Mouse (Mus musculus) gonadal fat pad, adult 2 months (tissue): ENCODE measurements at regions not wholly inside any gene's neighbourhood (a gene's known extent, or its start where the extent isn't known, plus 50 kb on each side); places are given as distances from the start of the nearest gene placed in this dataset.
"Not testable (repeated sequence)": the region's sequence is repeated elsewhere in the genome, so short reads cannot be mapped to it uniquely, and the experiment has no call there.

Experiments
- DNase-seq: peaks from one replicate; pipeline ENCODE4 v3.0.0-alpha.2; 2012; ENCODE audit warnings: low read depth

DNA sequence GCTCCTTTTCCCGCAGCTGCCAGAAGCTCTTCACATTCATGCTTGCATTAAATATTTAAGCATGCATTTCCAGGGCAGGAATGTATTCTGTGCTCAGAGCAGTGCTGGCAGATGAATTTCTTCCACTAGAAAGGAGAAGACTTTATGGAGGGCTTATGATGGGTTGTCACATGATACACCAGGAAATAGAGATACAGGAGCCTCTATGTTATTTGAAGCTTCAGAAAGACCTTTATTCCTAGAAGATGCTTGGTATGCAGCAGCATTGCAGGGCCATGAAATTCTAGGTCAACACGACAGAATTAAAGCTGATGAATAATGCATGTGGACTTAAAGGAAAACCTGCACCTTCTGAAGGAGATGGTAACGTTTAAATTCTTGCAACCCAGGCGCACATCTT lies 212.1 kb downstream of the Adgrg6 start:
- DNase-seq, result no peak

DNA sequence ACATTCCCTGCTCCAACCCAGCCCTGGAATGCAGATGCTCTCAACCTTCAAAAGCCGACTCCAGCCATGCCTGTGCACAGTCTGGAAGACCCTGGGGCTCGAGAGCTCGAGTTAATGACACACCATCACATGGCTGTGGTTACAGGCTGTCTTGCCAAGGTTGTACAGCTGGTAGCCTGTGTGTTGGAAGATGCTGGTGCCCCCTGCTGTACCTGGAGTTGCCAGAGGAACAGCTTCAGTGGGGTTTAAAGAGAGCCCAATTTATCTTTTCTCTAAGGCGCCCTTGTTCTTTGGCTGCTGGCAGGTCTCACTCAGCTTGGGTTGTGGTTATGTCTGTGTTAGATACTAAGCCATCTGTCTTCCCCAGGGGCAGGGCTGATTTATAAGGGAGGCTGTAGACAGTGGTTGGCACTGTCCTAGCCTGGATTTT lies 212.8 kb downstream of the Adgrg6 start:
- no peak for DNase-seq

DNA sequence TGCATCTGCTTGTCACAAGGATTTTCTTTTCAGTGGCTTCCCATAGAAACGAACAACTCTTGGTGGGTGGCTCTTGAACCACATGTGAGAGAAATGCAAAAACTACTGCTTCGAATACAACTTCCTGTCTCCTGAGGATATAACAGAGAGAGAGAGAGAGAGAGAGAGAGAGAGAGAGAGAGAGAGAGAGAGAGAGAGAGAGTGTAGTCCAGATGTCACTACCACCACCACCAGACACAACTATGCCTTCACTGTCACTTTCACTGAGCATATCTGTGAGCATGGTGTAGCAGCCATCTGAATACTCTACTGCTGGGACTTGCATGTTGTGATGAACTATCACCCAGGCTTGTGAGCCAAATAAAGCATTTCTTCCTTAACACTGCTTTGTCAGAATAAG lies 216.6 kb downstream of the Adgrg6 start:
- DNase-seq, result no peak

DNA sequence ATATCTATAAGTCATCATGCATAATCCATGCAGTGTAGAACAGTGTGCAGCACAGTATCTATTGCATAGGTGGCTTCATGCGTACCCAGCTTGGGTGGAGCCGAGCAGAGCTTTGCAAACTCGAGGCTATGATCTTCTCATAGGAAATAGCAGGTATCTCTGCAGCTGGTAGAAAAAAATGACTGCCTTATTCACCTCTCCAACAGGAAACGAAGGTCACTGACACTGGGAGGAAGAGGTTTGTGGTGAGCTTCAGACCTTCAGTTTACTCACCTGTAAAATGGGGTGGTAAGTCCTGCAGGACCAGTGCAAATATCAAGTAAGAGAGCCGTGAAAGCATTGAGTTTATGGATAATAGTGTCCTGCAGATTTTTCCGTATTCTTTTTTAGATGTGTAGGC lies 219.2 kb downstream of the Adgrg6 start:
- DNase-seq, result no peak

DNA sequence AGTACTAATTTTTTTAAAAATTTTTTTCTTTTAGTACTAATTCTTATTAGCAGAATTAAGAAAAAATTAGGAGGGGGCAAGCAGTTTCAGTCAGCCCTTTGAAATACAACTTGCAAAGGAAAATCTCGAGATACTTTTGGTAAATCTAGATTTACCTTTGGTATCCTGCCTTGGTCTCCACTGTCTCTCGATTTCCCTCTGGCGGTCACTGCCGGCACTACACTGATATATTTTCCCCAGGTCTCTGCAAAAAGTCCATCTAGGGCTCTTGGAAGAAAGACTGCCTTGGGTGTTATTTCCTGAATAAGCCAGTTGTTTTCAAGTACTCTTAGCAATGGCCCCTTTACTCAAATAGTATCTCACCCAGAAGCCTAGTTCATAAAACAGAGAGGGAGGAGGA lies 224.0 kb downstream of the Adgrg6 start:
- DNase-seq, result no peak

DNA sequence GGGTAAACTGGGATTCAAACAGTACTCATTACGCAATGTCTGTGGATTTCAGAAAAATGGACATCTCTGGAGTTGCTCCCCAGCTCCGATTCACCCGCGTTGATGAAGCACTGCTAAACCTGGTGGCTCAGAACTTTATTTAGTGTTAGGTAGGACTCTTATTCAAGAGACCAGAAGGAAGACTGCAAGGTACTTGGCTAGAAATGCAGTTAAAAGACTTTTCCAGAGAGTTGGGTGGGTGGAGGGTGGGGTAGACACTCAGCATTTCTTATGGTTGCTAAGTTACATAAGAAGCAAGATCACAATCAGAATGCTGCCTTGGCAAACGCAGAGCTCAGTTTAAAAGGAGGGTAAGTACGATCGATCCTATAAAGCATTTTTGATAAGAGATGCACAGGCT lies 230.2 kb downstream of the Adgrg6 start:
- DNase-seq, result no peak

DNA sequence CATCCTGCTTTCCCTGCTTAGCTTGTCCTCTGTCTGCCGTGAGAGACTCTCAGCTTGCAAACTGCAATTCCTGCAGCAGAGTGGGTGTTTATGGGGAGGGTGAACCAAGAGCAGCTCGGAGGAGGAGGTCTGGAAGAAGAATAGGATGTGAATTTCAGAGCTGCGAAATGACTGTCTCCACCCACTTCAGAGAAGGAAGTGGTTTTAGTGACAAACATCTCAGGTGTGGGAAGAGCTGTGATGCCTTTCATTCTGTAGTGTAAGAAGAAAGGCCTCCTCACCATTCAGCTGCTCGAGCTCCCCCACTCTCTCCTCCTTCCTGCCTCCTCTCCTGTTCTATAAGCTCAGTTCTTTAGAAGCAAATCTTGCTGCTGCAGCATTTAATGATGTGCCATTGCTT lies 230.9 kb downstream of the Adgrg6 start:
- no peak for DNase-seq

DNA sequence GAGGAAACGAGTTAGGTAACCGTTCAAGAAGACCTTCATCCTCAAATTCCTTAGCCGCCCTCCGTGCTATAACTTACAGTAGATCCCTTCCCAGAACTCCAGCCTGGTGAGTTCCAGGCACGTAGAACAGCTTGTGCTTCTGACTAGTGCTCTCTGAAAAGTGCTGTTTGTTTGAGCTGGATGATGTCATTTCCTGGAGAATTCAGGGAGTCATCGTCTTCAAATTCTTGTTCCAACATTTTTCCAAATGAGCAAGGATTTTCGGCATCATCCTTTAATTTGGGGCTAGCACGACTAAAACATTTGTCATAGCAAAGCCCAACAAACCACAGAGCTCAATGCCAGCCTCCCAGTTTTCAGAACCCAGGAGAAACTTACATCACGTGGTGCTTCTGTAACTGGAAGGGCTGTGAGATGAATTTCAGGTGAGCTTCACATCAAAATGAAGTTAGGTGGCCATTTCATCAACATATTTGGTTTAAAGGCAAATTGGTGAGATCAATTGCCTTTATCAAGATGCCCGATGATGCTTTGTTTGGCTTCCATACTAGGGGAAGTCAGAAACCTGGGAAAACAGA lies 231.4 kb downstream of the Adgrg6 start:
- DNase-seq, result no peak

DNA sequence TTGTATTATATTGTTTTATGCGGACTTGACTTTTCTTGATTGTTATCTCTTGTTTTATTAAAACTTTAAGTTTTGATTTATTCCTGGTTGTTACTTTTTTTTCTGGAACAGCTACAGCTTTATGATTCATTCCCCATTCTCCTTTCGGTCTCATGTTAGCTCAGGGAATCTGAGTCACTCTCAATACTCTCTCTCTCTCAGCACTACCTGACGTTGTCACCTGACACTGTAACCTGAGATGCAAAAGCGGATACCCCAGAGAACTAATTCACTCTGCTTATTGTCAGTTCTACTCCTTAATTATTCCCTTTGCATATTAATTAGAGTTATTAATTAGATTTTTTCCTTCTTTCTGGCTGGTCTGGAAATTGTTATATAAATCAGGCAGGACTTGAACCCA lies 232.5 kb downstream of the Adgrg6 start:
- no peak for DNase-seq

DNA sequence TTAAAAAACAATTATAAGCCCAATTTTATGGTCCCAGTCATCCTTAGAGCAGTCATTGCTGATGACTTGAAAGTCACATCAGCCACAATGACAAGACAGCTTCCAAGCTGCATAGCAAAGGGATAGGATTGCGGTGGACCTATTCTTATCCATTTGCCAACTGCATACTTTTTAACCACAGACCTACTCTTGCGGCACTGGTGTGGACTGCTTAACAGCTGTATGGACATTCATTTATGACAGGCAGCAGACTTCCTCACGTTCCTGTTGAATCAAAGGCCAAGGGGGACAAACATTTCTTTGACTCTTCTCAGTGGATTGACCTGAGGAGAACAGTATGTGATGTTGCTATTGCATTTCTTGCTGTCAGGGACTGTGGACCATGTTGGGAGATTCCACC lies 233.5 kb downstream of the Adgrg6 start:
- DNase-seq, result no peak

DNA sequence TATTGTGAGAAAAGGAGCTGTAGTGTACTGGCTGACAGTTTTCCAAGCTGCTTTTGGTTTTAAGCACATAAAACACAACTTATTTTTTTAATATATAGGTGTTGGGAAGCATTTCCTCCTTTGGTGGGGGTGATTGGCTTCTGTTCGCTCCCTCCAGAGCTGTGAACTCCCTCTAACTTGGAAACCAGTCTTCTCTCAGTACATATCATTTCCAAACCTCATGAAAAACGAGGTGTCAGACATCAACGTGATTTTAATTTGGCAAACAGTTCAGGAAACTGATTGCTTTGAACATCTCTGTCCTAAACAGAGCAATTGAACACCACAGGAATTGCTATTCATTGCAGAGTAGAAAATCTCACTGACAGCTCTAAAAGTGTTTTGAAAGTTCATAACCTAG lies 238.6 kb downstream of the Adgrg6 start:
- DNase-seq, result no peak

DNA sequence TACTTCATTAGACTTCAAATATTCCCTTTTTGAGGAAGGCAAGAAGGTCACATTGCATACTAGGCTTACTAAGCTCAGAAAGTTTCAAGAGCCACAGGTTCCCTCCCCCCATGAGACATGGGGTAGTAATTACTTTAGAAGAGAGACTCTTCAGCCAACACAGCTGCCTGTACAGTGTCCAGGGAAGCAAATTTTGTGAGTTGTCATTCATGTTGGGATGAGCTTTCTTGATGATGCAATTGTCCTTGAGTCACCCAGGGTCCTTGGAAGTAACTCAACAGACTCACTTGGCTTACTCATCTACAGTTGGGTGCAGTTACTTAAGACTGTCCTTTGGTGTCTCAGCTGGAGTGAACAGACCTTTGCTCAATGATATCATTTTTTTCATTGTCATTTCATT lies 242.0 kb downstream of the Adgrg6 start:
- no peak for DNase-seq

DNA sequence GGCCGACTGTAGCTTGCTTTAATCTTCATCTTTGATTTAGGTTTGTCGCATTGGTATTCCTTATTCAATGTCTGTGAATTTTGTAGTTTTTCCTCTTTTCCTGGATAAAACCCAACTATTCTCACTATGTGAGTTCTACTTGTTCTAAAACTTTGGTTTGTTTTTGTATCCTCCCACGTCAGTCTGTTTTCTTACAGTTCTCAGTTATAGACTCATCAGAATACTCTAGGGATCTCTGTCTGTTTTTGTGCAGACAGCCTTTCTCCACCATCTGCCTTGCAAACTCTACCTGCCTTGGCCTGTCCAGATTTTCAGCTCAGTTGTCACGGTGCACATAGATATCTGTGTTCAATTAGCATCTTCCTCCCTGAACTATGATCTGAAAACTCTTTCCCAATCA lies 249.3 kb downstream of the Adgrg6 start:
- DNase-seq, result no peak

DNA sequence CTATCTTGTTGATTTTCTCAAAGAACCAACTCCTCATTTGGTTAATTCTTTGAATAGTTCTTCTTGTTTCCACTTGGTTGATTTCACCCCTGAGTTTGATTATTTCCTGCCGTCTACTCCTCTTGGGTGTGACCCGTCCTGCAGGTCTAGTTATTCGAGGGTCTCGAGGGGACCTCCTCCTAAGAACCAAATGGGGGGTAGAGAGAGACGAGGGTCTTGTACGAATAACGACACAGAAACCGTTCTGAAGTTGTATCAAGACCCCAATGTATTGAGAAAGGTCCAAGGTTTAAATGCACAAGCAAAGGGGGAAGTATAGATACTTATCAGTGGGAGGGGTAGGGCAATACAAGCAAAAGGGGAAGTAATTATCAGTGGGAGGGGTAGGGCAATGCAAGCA lies 252.8 kb downstream of the Adgrg6 start:
- not testable (repeated sequence) for DNase-seq

DNA sequence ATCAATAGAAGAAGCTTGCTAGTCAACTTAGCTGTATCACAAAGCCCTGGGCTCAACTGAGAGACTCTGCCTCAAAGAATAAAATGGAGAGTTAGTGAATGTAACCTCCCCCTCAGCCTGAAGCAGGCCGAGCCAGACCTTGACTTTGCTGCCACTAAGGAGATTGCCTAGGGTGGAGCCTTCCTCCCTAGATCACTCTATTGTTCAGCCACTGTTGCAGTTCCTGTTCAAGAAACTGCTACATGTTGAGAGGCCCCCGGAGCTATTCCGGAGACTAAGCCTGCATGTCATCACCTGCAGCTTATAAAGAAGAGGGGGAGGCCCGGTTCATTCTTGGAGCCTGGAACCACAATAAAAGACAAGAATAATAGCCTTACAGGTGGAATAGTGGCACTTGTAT lies 257.9 kb downstream of the Adgrg6 start:
- DNase-seq, result no peak

DNA sequence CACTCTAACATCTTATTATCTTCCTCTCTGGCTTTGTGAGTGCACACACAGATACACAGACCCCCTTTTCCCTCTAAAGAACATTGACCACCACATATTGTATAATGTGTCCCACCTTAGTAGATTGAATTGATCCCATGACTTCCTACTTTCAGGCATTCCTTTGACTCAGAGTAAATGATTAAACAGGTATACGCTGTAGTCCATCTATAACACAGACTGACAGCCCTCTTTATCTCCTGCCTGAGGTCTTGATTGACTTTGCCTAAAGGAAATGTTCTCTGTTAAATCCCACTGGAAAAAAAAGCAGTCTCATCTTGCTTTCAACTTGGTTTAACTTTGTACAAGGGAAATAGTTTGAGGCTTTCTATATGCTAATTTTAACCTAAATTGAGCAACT lies 268.8 kb downstream of the Adgrg6 start:
- no peak for DNase-seq

DNA sequence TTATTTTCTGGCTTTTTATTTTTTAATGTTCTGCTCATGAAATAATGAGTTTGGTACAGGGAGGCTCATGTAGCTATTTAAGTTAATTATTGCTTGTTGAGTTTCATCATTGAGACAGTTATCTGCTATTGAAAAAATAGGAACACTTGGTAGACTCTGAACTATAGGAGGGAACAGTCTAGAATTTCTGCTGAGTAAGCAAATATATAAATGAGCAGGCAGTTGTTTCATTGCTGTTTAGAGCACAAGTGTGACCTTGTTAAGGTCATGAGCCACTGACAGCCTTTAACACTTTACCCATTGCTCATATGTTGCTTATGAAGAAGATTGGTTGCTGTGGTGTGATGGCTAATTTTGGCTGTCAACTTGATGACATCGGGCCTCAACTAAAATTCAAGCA lies 270.0 kb downstream of the Adgrg6 start:
- DNase-seq, result no peak

DNA sequence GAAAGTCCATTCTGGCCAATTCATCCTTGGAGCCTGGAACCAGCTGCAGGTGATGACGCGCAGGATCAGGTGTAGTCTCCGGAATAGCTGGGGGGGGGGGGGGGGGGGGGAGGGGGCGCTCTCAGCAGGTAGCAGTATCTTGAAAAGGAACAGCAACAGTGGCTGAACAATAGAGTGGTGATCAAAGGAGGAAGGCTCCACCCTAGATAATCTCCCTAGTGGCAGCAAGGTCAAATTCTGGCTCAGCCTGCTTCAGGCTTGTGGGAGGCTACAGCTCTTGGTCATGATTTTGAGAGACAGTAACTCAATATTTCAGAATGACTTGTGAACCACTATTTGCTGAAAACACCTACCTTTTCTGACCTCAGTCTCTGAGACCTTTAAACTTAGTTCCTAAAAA lies 275.5 kb downstream of the Adgrg6 start:
- DNase-seq, result no peak

DNA sequence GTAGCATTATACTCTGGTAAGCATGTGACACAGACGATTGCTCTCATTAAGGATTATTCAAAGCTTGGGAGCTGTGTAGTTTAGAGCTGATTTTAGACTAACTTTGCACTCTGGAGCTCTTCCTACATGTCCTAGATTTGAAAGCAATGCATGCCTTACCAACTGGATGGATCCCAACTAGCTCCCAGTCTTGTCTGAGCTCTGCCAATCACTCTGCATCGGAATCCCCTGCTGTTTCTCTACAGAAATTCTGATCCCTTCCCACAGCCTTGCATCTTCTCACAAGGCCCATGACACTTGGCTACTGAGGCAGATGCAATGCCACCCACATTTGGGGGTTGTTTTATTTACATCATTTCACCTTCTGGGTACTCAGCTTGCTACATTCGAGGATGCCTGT lies 277.8 kb downstream of the Adgrg6 start:
- no peak for DNase-seq

DNA sequence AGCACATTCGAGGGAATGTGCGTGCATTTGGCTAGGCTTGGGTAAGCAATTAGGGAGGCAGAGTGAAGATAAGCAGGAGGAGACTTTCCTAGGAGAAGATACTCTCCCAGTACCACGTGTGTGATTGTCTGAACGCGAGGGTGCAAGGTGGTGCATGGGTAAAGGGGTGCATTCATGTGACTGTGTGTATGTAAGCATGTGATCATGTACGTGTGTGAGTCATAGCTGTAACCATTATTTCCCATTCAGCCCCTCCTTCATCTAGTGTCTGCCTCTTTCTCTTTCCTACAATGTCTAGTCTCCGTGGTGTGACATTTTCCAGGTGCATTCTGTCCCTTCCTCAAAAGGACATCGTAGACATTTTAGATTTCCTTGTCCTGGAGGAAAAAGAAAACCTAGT lies 273.8 kb downstream of the Hivep2 start:
- no peak for DNase-seq

DNA sequence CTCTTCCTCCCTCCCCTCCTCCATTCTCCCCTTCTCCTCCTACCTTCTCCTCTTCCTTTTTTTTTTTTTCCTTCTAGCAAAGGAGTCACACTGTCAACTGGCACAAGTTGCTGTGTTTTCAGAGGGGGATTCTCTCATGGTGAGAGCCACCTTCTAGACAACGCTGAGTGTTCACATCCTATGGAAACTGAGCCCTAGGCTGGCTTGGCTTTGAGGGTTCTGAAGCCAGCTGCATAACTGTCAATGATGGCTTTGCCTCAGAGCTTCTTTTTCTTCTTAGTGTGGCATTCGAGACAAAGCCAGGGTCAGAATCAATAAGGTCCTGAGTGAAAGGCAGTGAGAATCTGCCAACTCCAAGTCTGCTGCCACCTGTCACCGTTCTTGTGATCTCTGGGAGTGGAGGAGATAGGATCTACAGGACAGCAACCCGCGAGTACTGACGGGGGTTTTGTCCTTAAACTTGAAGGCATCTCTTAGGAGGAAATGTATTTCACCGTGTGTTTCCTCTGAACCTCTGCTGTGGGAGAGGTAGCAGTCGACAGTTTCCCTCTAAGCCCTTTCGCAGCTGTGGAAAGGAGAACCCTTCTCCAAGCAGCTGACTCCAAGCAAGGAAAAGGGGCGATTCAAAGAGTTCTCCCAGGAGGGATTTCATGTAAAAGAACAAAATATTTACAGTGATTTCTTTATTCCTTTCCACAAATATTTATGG lies 269.2 kb downstream of the Hivep2 start:
- no peak for DNase-seq

DNA sequence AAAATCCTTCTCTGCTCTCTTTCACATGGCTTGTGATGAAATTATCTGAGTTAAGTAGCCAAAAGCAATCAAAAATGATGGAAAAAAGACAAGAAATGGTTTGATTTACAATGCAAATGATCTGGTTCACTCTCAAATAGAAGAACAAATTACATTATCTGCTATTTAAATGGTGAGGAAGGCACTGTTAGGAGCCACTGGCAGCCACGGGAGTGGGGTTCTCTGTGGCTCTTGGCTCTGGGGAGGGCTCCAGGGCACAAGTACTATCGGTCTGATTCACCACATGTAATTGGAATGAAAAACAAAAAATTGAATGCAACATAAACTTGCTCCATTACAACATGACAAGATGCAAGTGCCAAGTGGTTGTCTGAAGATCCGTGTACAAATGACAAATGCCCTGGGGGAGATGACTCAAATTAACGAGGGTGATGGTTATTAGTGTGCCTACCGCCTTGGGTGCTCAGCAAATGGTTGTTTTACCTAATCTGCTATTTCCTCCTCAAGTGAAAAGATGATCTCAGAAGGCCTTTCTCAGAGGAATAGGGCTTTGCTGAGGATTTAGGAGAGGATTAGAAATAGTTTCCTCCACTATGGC lies 268.2 kb downstream of the Hivep2 start:
- peak; percentile 50 for DNase-seq

DNA sequence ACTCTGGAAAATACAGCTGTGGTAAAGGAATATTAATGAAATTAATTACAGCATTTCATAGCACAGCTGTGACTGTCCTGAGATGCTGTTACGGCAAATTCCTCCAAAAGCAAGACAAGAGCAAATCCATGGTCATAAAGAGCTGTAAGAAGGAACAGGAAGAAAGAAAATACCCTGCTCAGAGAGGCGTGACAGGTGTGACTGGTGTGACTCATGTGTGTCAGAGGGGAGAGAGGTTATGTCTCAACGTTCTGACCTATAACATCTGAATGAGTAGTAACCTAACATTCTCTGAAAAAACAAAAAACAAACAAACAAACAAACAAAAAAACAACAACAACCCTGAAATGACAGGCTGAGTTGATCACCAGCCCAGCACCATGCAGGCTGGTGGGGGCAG lies 267.5 kb downstream of the Hivep2 start:
- no peak for DNase-seq

DNA sequence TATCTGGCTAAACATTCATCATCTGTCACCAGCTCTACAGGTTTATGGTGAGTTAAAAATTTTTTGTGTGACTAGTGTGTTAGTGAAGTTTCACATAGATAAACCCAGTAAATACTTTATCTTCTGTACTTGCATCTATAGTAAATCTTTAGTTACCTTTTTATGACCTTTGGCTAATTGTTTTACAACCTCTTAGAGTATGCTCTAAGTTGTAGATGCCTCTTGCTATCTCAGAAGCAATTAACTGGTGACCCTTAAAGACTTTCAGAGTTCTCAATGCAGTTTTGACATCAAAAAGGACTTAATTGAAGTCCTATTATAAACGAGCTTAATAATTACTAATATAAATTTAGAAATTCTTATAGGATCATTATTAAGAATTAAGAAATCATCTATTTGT lies 265.6 kb downstream of the Hivep2 start:
- DNase-seq, result no peak
